Mouse (Mus musculus) midbrain, embryonic 13.5 days (tissue): Measurements from ENCODE around the gene Slc23a4. TPM values are rescaled to one million over a fixed set of nuclear protein-coding genes. Genes with fewer than 3 reads are reported as not detected.

Experiments used
- ATAC-seq: fragments of 200-750 bp; cut with Nextera tagmentation; 2 replicates; pipeline ENCODE4 v1.8.0; 2017; ENCODE audit warnings: mild to moderate bottlenecking, moderate TSS enrichment, moderate library complexity
- H3K27ac ChIP-seq: fragments of 300-500 bp; sonication (generic); 2 replicates; pipeline ENCODE4 v1.5.1; 2015; ENCODE audit warnings: inconsistent platforms, mild to moderate bottlenecking, moderate library complexity
- H3K27me3 ChIP-seq: fragments of 300-500 bp; sonication (generic); 2 replicates; pipeline ENCODE4 v1.6.1; 2015; ENCODE audit warnings: mild to moderate bottlenecking, inconsistent platforms
- H3K36me3 ChIP-seq: fragments of 300-500 bp; sonication (generic); 2 replicates; pipeline ENCODE4 v1.6.1; 2015; ENCODE audit warnings: mild to moderate bottlenecking, inconsistent platforms
- H3K4me1 ChIP-seq: fragments of 300-500 bp; sonication (generic); replicated peaks from 2 replicates; pipeline ENCODE4 v1.6.1; 2015; ENCODE audit warnings: inconsistent platforms
- H3K4me2 ChIP-seq: fragments of 300-500 bp; sonication (generic); replicated peaks from 2 replicates; pipeline ENCODE4 v1.6.1; 2015; ENCODE audit warnings: moderate library complexity, mild to moderate bottlenecking, inconsistent platforms
- H3K4me3 ChIP-seq: fragments of 300-500 bp; sonication (generic); replicated peaks from 2 replicates; pipeline ENCODE4 v1.5.1; 2015; ENCODE audit warnings: mild to moderate bottlenecking, inconsistent platforms
- H3K9ac ChIP-seq: fragments of 300-500 bp; sonication (generic); replicated peaks from 2 replicates; pipeline ENCODE4 v1.6.1; 2015; ENCODE audit warnings: mild to moderate bottlenecking, inconsistent platforms
- H3K9me3 ChIP-seq: fragments of 300-500 bp; sonication (generic); 2 replicates; pipeline ENCODE4 v1.6.1; 2016; ENCODE audit warnings: mild to moderate bottlenecking, inconsistent platforms
- WGBS: fragments of 180-500 bp; shearing (Covaris S2); methylation state at CpG from one replicate; pipeline ENCODE4 v1.1.7; 2015; 5-methylcytosine and 5-hydroxymethylcytosine counted together
- polyA plus RNA-seq: library from polyadenylated mRNA; unstranded; fragments of >200 nt; fragmentation: Nextera tagmentation; extraction: Ambion mirVana; gene quantifications from 2 replicates; pipeline ENCODE4 v1.2.1, GENCODE M21; 2015

Gene Slc23a4
- polyA plus RNA-seq, 1 experiment from 2014 or later, result 0.52 TPM

GRCm38 (mm10) chr6:34996496-34996895 lies 8.3 kb upstream of the Slc23a4 start:
- Histone ChIP-seq H3K4me1 (no peaks in the 10 kb centered on the region), H3K4me3 (no peak overlapping the region), H3K4me2 (no peak overlapping the region), H3K9ac (no peak overlapping the region), H3K9me3 (no peaks in the 10 kb centered on the region), H3K36me3 (no peaks in the 10 kb centered on the region), H3K27me3 (no peaks in the 10 kb centered on the region), H3K27ac (no peak overlapping the region)
- ATAC-seq, result no peak
- WGBS, result 81% methylated on average over 4 of the region's 4 CpGs

- Histone ChIP-seq H3K4me3 (0 out of 2 replicates have a peak overlapping the region, but pooled peaks have one; percentile 9), H3K36me3 (no peaks in the 10 kb centered on the region), H3K4me2 (peak overlapping the region; percentile 38), H3K4me1 (no peaks in the 10 kb centered on the region), H3K9ac (no peak overlapping the region), H3K9me3 (no peaks in the 10 kb centered on the region), H3K27ac (no peak overlapping the region), H3K27me3 (no peaks in the 10 kb centered on the region)
- 6% methylated on average over 13 of the region's 13 CpGs for WGBS
- peak; percentile 71 for ATAC-seq
Measured at GRCm38 (mm10) chr6:34995265-34995681, 7.1 kb upstream of the Slc23a4 start.

- no peak for ATAC-seq
- no peak overlapping the region for H3K9ac ChIP-seq
- H3K4me2 ChIP-seq, result peak overlapping the region; percentile 38
- no peaks in the 10 kb centered on the region for H3K4me1 ChIP-seq
- no peak overlapping the region for H3K27ac ChIP-seq
- H3K4me3 ChIP-seq, result no peak overlapping the region
- H3K9me3 ChIP-seq, result no peaks in the 10 kb centered on the region
- 86% methylated on average over 5 of the region's 5 CpGs for WGBS
- no peaks in the 10 kb centered on the region for H3K27me3 ChIP-seq
- no peaks in the 10 kb centered on the region for H3K36me3 ChIP-seq
Measured at GRCm38 (mm10) chr6:34994692-34995091, 6.5 kb upstream of the Slc23a4 start.

- Histone ChIP-seq H3K9ac (no peak overlapping the region), H3K9me3 (no peaks in the 10 kb centered on the region), H3K27me3 (peaks cover 4% of the 10 kb centered on the region; the same call in 1 of the 2 replicates), H3K27ac (no peak overlapping the region), H3K4me2 (no peak overlapping the region), H3K4me3 (no peak overlapping the region), H3K36me3 (no peaks in the 10 kb centered on the region), H3K4me1 (peaks cover 13% of the 10 kb centered on the region)
- WGBS, result 75% methylated on average over 6 of the region's 6 CpGs
- no peak for ATAC-seq
Measured at GRCm38 (mm10) chr6:34989263-34989662, 1.1 kb upstream of the Slc23a4 start.

- Histone ChIP-seq H3K4me1 (peaks cover 13% of the 10 kb centered on the region), H3K27ac (no peak overlapping the region), H3K36me3 (no peaks in the 10 kb centered on the region), H3K9me3 (no peaks in the 10 kb centered on the region), H3K4me2 (no peak overlapping the region), H3K4me3 (no peak overlapping the region), H3K9ac (no peak overlapping the region), H3K27me3 (peaks cover 4% of the 10 kb centered on the region; the same call in 1 of the 2 replicates)
- 91% methylated on average over 12 of the region's 12 CpGs for WGBS
- no peak for ATAC-seq
Measured at GRCm38 (mm10) chr6:34987085-34987645, 1.0 kb downstream of the Slc23a4 start.

- Histone ChIP-seq H3K4me2 (no peak overlapping the region), H3K36me3 (no peaks in the 10 kb centered on the region), H3K4me1 (no peaks in the 10 kb centered on the region), H3K4me3 (no peak overlapping the region), H3K9ac (no peak overlapping the region), H3K9me3 (no peaks in the 10 kb centered on the region), H3K27me3 (no peaks in the 10 kb centered on the region), H3K27ac (no peak overlapping the region)
- WGBS, result 69% methylated on average over 9 of the region's 9 CpGs
- ATAC-seq, result no peak
Measured at GRCm38 (mm10) chr6:34980661-34981060, 7.5 kb downstream of the Slc23a4 start.

GRCm38 (mm10) chr6:34979291-34979690 lies 8.9 kb downstream of the Slc23a4 start:
- H3K36me3 ChIP-seq, result no peaks in the 10 kb centered on the region
- 80% methylated on average over 3 of the region's 3 CpGs for WGBS
- H3K27me3 ChIP-seq, result no peaks in the 10 kb centered on the region
- H3K4me2 ChIP-seq, result no peak overlapping the region
- H3K27ac ChIP-seq, result no peak overlapping the region
- no peaks in the 10 kb centered on the region for H3K9me3 ChIP-seq
- H3K9ac ChIP-seq, result no peak overlapping the region
- no peak overlapping the region for H3K4me3 ChIP-seq
- no peaks in the 10 kb centered on the region for H3K4me1 ChIP-seq
- ATAC-seq, result no peak

GRCm38 (mm10) chr6:34971181-34971580 lies 17.0 kb downstream of the Slc23a4 start:
- H3K4me3 ChIP-seq, result no peak overlapping the region
- ATAC-seq, result no peak
- H3K27me3 ChIP-seq, result no peaks in the 10 kb centered on the region
- no peak overlapping the region for H3K9ac ChIP-seq
- H3K27ac ChIP-seq, result no peak overlapping the region
- no peak overlapping the region for H3K4me2 ChIP-seq
- no peaks in the 10 kb centered on the region for H3K9me3 ChIP-seq
- 19% methylated on average over 3 of the region's 3 CpGs for WGBS
- H3K4me1 ChIP-seq, result no peaks in the 10 kb centered on the region
- H3K36me3 ChIP-seq, result no peaks in the 10 kb centered on the region

- no peak overlapping the region for H3K9ac ChIP-seq
- H3K4me3 ChIP-seq, result no peak overlapping the region
- H3K27me3 ChIP-seq, result no peaks in the 10 kb centered on the region
- H3K9me3 ChIP-seq, result no peaks in the 10 kb centered on the region
- no peaks in the 10 kb centered on the region for H3K4me1 ChIP-seq
- no peak overlapping the region for H3K27ac ChIP-seq
- H3K36me3 ChIP-seq, result no peaks in the 10 kb centered on the region
- H3K4me2 ChIP-seq, result no peak overlapping the region
- no peak for ATAC-seq
- 90% methylated on average over 6 of the region's 6 CpGs for WGBS
Measured at GRCm38 (mm10) chr6:34965819-34966539, 22.2 kb downstream of the Slc23a4 start.

GRCm38 (mm10) chr6:34964550-34964949 lies 23.7 kb downstream of the Slc23a4 start:
- H3K4me2 ChIP-seq, result no peak overlapping the region
- no peaks in the 10 kb centered on the region for H3K36me3 ChIP-seq
- no peaks in the 10 kb centered on the region for H3K9me3 ChIP-seq
- H3K4me3 ChIP-seq, result no peak overlapping the region
- H3K4me1 ChIP-seq, result no peaks in the 10 kb centered on the region
- H3K9ac ChIP-seq, result no peak overlapping the region
- WGBS, result 85% methylated on average over 2 of the region's 2 CpGs
- no peak for ATAC-seq
- H3K27ac ChIP-seq, result no peak overlapping the region
- H3K27me3 ChIP-seq, result no peaks in the 10 kb centered on the region

GRCm38 (mm10) chr6:34959131-34959530 lies 29.1 kb downstream of the Slc23a4 start:
- no peak overlapping the region for H3K4me3 ChIP-seq
- H3K27me3 ChIP-seq, result no peaks in the 10 kb centered on the region
- H3K36me3 ChIP-seq, result no peaks in the 10 kb centered on the region
- H3K9ac ChIP-seq, result no peak overlapping the region
- no peak overlapping the region for H3K27ac ChIP-seq
- no peak for ATAC-seq
- WGBS, result 90% methylated on average over 7 of the region's 7 CpGs
- peaks cover 11% of the 10 kb centered on the region for H3K4me1 ChIP-seq
- H3K9me3 ChIP-seq, result no peaks in the 10 kb centered on the region
- H3K4me2 ChIP-seq, result no peak overlapping the region

- Histone ChIP-seq H3K9me3 (no peaks in the 10 kb centered on the region), H3K4me3 (no peak overlapping the region), H3K27ac (no peak overlapping the region), H3K4me2 (peak overlapping the region; percentile 43), H3K27me3 (no peaks in the 10 kb centered on the region), H3K36me3 (no peaks in the 10 kb centered on the region), H3K9ac (no peak overlapping the region), H3K4me1 (peaks cover 11% of the 10 kb centered on the region)
- WGBS, result 42% methylated on average over 8 of the region's 8 CpGs
- ATAC-seq, result no peak
Measured at GRCm38 (mm10) chr6:34955862-34956241, 32.4 kb downstream of the Slc23a4 start.
